Mouse (Mus musculus) adipose tissue, adult 10 weeks (tissue): ENCODE data around the gene Fbxo10. TPM values are rescaled to one million over a fixed set of nuclear protein-coding genes. Genes with fewer than 3 reads are reported as not detected.

Experiments
- polyA plus RNA-seq: library from polyadenylated mRNA; stranded (reverse); fragments of 350-450 nt; fragmentation: Illumina TruSeq; extraction: RNeasy Lipid Tissue Mini Kit (QIAGEN cat#74804); gene quantifications from one replicate; pipeline ENCODE4 v1.2.3, GENCODE M21; 2014; ENCODE audit warnings: low read depth, low replicate concordance

The Fbxo10 gene
- polyA plus RNA-seq, result 38.2 TPM

GRCm38 (mm10) chr4:45084021-45084894 is at the start of gene Fbxo10:
TSS of gene Fbxo10 (minus strand) at chr4:45084604.

GRCm38 (mm10) chr4:45107601-45108277 is 23.3 kb upstream of the Fbxo10 start, which contains the start of gene Tomm5:
TSS of gene Tomm5 (minus strand) at chr4:45108114.

GRCm38 (mm10) chr4:45018452-45018980 is 65.9 kb downstream of the Fbxo10 start, which contains the start of gene Polr1e:
TSS of gene Polr1e (plus strand) at chr4:45018583.

GRCm38 (mm10) chr4:45012105-45012975 is 72.1 kb downstream of the Fbxo10 start, which contains the start of gene Zbtb5:
TSS of gene Zbtb5 (minus strand) at chr4:45012412.

Other genes with a start within 250 kb of the Fbxo10 start
- 67.6 TPM for gene Grhpr, start 103.2 kb downstream of the Fbxo10 start, polyA plus RNA-seq
- gene Zbtb5, start 72.2 kb downstream of the Fbxo10 start, polyA plus RNA-seq, result 10.9 TPM
- gene Polr1e, start 66.0 kb downstream of the Fbxo10 start, polyA plus RNA-seq, result 10.1 TPM
- gene Tomm5, start 23.5 kb upstream of the Fbxo10 start, polyA plus RNA-seq, result 71.0 TPM
- gene Frmpd1, start 100.3 kb upstream of the Fbxo10 start, polyA plus RNA-seq, result 0.36 TPM
- gene Trmt10b, start 212.5 kb upstream of the Fbxo10 start, polyA plus RNA-seq, result 9.8 TPM